Mouse (Mus musculus) ES-Bruce4 (cell line): ENCODE results near the gene Cd52.

ENCODE experiments used
- CTCF ChIP-seq: IDR thresholded peaks from one replicate; pipeline ENCODE4 v1.8.1; 2011; ENCODE audit warnings: low read depth, low read length
- POLR2A ChIP-seq: IDR thresholded peaks from one replicate; pipeline ENCODE4 v1.8.1; 2011; ENCODE audit warnings: low read length; ENCODE audit not compliant: insufficient read depth

- TF ChIP-seq POLR2A: no peak
- TF ChIP-seq CTCF: no peak
Observed at GRCm38 (mm10) chr4:134110653-134111052, 15.8 kb upstream of the Cd52 start.
